Mouse (Mus musculus): ENCODE measurements around the gene Efna2.

Gene Efna2

GRCm38 (mm10) chr10:80141786-80142529 is 37.3 kb upstream of the Efna2 start:
- DNase-seq (ENCODE audit: extremely low spot score, low read depth, low spot score), result no peak

DNA sequence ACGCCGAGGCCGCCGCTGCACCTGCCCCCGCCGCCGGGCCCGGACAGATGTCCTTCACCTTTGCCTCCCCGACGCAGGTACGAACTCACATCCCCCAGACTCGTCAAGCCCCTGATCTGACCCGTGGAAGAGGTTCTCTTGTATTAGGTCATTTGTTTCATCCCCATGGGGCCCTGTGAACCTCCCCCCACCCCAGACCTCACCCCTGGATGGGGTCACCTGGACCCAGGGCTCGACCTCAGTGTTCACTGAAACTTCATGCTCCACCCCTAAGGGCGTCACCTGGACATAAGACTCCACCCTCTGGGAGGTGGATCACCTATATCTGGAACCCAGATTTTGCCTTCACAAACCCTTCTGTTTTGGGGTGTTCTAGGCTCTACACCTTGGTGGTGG is 36.8 kb upstream of the Efna2 start:
- DNase-seq (ENCODE audit: extremely low spot score, low read depth, low spot score), result no peak

- no peak for DNase-seq (ENCODE audit: extremely low spot score, low read depth, low spot score)
These were observed 35.6 kb upstream of the Efna2 start for GRCm38 (mm10) chr10:80143664-80144063.

DNA sequence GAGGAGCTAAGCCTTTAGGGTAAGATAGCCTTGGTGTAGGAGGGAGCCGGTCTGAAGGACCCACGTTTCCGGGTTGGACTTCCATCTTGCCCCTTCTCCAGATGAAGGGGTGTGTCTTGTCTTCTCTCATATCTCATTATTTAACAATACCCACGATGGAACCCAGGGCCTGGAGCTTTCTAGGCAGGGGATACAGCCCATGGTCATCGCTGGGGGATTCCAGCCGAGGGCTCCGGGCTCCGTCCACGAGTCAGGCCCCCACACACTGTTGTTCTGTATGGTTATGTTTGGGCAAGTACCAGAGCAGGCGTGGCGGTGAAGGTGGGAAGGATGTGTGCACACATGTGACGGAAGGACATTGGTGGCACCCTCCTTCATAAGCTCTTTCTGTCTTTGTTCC is 35.1 kb upstream of the Efna2 start:
- no peak for DNase-seq (ENCODE audit: extremely low spot score, low read depth, low spot score)

- DNase-seq (ENCODE audit: extremely low spot score, low read depth, low spot score), result no peak
These were observed 34.1 kb upstream of the Efna2 start for GRCm38 (mm10) chr10:80144864-80145838.

- no peak for DNase-seq (ENCODE audit: extremely low spot score, low read depth, low spot score)
These were observed 33.4 kb upstream of the Efna2 start for GRCm38 (mm10) chr10:80145896-80146295.

GRCm38 (mm10) chr10:80146568-80147011 is 32.7 kb upstream of the Efna2 start:
- no peak for DNase-seq (ENCODE audit: extremely low spot score, low read depth, low spot score)

GRCm38 (mm10) chr10:80147146-80147718 is 32.0 kb upstream of the Efna2 start:
- DNase-seq (ENCODE audit: extremely low spot score, low read depth, low spot score), result no peak

- no peak for DNase-seq (ENCODE audit: extremely low spot score, low read depth, low spot score)
These were observed 31.3 kb upstream of the Efna2 start, which contains the start of gene Midn for GRCm38 (mm10) chr10:80147719-80148601. TSS of gene Midn (plus strand) at chr10:80148272.

- DNase-seq (ENCODE audit: extremely low spot score, low read depth, low spot score), result no peak
These were observed 30.5 kb upstream of the Efna2 start for GRCm38 (mm10) chr10:80148610-80149290.

DNA sequence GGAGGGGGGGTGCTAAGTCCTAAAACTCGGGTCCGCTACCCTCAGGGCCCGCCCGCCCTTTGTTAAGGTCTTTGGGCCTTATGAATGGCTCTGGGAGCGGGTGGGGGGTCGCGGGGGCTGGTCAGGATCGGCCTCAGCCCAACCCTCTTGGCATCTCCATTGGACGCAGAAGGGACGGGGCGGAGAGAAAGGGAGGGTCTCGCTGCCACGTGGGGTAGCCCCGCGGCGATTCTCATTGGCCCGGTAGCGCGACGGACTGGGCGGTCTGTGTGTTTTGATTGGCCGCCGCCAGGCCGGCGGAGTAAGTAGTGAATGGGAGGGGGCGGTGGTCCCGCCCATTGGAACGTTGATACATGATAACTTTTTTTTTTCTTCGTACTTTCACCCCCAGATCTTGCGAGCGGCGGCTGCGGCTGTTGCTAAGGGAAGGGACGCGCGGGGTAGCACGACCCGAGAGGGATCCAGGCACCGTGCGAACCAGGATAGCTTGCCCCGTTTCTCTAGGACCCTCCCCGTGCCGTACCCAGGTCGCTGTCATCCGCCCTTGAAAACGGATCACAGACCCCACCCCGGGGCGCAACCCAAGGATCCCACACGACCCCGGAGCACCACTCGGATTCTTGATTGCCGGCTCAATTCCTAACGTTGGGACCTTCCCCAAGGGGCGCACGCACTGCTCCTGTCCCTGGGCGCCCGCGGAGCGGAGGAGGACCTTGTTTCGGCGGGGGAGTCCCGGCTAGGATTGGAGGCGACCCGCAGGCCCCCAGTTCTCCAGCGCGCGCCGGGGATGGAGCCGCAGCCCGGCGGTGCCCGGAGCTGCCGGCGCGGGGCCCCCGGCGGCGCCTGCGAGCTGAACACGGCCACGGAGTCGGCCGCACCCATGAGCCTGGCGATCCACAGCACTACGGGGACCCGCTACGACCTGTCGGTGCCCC is 29.7 kb upstream of the Efna2 start:
- DNase-seq (ENCODE audit: extremely low spot score, low read depth, low spot score), result no peak

GRCm38 (mm10) chr10:80150226-80151210 is 28.8 kb upstream of the Efna2 start:
- DNase-seq (ENCODE audit: extremely low spot score, low read depth, low spot score), result no peak

DNA sequence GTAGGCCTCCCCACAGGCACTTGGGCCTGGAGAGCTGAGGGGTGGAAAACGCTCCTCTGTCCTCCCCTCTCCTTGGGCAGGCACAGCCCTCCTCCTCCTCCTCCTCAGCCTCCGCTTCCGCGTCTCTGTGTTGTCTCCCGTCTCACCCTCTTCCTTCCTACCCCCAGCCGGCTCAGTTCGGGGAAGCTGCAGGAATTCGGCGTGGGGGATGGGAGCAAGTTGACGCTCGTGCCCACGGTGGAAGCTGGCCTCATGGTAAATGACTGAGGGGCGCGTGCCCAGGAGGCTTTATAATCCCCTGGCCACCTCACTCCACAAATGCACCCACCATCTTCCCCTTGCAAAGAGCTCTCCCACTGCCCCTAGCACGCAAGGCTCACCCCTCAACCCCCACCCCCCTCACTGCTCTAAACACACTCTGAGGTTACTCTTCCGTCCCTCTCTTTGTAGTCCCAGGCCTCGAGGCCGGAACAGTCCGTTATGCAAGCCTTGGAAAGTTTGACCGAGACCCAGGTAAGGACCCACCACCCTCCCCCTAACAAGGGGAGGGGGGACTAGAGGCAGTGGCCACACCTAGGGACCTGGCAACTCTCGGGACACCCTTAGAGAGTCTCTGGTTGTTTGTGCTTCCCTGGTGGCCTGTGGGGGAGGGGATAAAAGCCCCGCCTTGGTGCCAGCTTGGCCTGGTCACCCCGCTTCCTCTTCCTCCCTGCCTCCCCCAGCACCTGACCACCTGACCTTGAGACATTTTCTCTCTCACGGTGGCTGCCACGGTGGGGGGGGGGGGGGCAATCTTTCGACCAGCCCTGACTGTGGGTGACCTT is 27.9 kb upstream of the Efna2 start:
- DNase-seq (ENCODE audit: extremely low spot score, low read depth, low spot score), result no peak

GRCm38 (mm10) chr10:80152071-80152872 is 27.0 kb upstream of the Efna2 start:
- DNase-seq (ENCODE audit: extremely low spot score, low read depth, low spot score), result no peak

GRCm38 (mm10) chr10:80152873-80153260 is 26.4 kb upstream of the Efna2 start:
- no peak for DNase-seq (ENCODE audit: extremely low spot score, low read depth, low spot score)

DNA sequence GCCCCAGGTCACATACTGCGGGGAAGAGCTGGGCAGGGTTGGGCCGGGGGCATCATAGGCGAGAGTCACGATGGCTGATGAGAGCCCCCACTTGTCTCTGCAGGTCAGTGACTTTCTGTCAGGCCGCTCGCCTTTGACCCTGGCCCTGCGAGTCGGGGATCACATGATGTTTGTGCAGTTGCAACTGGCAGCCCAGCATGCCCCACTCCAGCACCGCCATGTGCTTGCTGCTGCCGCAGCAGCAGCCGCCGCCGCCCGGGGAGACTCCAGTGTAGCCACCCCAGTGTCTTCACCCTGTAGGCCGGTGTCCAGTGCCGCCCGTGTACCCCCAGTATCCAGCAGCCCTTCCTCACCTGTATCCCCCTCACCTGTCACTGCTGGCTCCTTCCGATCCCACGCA is 25.6 kb upstream of the Efna2 start:
- DNase-seq (ENCODE audit: extremely low spot score, low read depth, low spot score), result no peak
